Mouse (Mus musculus) G1E (cell line): ENCODE data around the gene Setx. TPM values are rescaled to one million over a fixed set of nuclear protein-coding genes. Genes with fewer than 3 reads are reported as not detected.

Experiments used
- ATAC-seq: 2 replicates; pipeline ENCODE4 v1.8.0; 2016; ENCODE audit warnings: mild to moderate bottlenecking; ENCODE audit not compliant: insufficient number of reproducible peaks, poor library complexity, low FRiP score, severe bottlenecking; ENCODE audit errors: extremely low read depth
- DNase-seq: peaks from one replicate; pipeline ENCODE4 v3.0.0; 2012; ENCODE audit warnings: low spot score
- H3K27me3 ChIP-seq: 2 replicates; pipeline ENCODE4 v1.6.1; 2012; ENCODE audit warnings: mild to moderate bottlenecking, low read length, inconsistent platforms; ENCODE audit not compliant: insufficient read depth
- H3K36me3 ChIP-seq: replicated peaks from 2 replicates; pipeline ENCODE3; 2012; ENCODE audit warnings: mild to moderate bottlenecking, inconsistent platforms
- H3K4me1 ChIP-seq: 2 replicates; pipeline ENCODE4 v1.6.1; 2012; ENCODE audit warnings: low read depth, low read length, inconsistent platforms, mixed read lengths; ENCODE audit not compliant: insufficient read depth
- H3K4me3 ChIP-seq: 2 replicates; pipeline ENCODE4 v1.5.1; 2012; ENCODE audit warnings: low read depth, mild to moderate bottlenecking, inconsistent platforms, low read length, moderate library complexity, mixed read lengths
- H3K9me3 ChIP-seq: replicated peaks from 2 replicates; pipeline ENCODE4 v1.6.1; 2012; ENCODE audit warnings: inconsistent platforms
- CTCF ChIP-seq: IDR thresholded peaks from 2 replicates; pipeline ENCODE4 v1.5.1; 2012; ENCODE audit warnings: low read depth, low read length, inconsistent platforms, mixed read lengths
- GATA1 ChIP-seq: IDR thresholded peaks from 2 replicates; pipeline ENCODE4 v1.6.1; 2012; ENCODE audit warnings: borderline replicate concordance, low read length, inconsistent platforms, mixed read lengths
- GATA2 ChIP-seq: IDR thresholded peaks from 2 replicates; pipeline ENCODE4 v1.6.1; 2012; ENCODE audit warnings: low read depth, low read length, inconsistent platforms, borderline replicate concordance
- POLR2AphosphoS5 ChIP-seq: IDR thresholded peaks from 2 replicates; pipeline ENCODE4 v1.6.1; 2012; ENCODE audit warnings: low read depth, low read length, inconsistent platforms; ENCODE audit not compliant: insufficient replicate concordance
- TAL1 ChIP-seq: conservative IDR thresholded peaks from 2 replicates; pipeline ENCODE4 v1.6.1; 2012; ENCODE audit warnings: low read depth, low read length, inconsistent platforms, mixed read lengths
- polyA plus RNA-seq: library from polyadenylated mRNA; stranded (reverse); fragments of >175 nt; gene quantifications from 2 replicates; pipeline ENCODE4 v1.2.3, GENCODE M21; 2012
- total RNA-seq, 2 experiments: library from RNA; stranded (forward) in 1 of 2; stranded (reverse) in 1 of 2; fragments of 200-1000 nt in 1 of 2; fragments of >200 nt in 1 of 2; fragmentation: Nextera tagmentation in 1 of 2; gene quantifications; 2 replicates each; pipeline ENCODE4 v1.2.3; 2014 to 2017

Gene Setx
- total and polyA plus RNA-seq, 3 experiments, result 7.3 to 72.9 (median 47.0) TPM

GRCm38 (mm10) chr2:29130118-29130899 lies 6.3 kb downstream of the Setx start:
- no peak for ATAC-seq
- H3K9me3 ChIP-seq, result no peaks in the 10 kb centered on the region
- TF ChIP-seq TAL1, result no peak
- TF ChIP-seq CTCF, result no peak
- TF ChIP-seq GATA2, result no peak
- TF ChIP-seq POLR2AphosphoS5, result no peak
- no peak for TF ChIP-seq GATA1
- no peaks in the 10 kb centered on the region for H3K27me3 ChIP-seq
- peaks cover 11% of the 10 kb centered on the region for H3K4me1 ChIP-seq
- H3K36me3 ChIP-seq, result peaks cover 76% of the 10 kb centered on the region
- DNase-seq, result no peak
- H3K4me3 ChIP-seq, result no peak overlapping the region

DNA sequence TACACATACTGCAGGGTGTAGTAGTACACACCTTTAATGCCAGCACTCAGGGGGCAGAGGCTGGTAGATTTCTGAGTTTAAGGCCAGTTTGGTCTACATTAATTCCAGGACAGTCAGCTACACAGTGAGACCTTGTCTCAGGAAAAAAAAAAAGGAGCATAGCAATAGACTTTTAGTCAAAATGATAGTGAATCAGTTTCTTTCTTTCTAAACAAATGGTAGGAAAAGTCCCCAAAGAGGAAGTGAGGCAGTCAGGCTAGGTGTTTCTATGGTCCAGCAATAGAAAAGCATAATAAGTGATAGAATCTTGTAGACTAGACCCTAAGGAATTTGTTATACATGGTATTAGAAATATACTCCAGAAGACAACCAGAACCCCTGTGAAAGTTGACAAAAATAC lies 11.2 kb downstream of the Setx start:
- no peak overlapping the region for H3K4me3 ChIP-seq
- peaks cover 77% of the 10 kb centered on the region for H3K36me3 ChIP-seq
- TF ChIP-seq CTCF, result no peak
- no peak for TF ChIP-seq TAL1
- no peak for TF ChIP-seq GATA2
- TF ChIP-seq GATA1, result no peak
- no peak for TF ChIP-seq POLR2AphosphoS5
- no peaks in the 10 kb centered on the region for H3K4me1 ChIP-seq
- H3K9me3 ChIP-seq, result no peaks in the 10 kb centered on the region
- H3K27me3 ChIP-seq, result no peaks in the 10 kb centered on the region
- ATAC-seq (no peak), DNase-seq (no peak)

DNA sequence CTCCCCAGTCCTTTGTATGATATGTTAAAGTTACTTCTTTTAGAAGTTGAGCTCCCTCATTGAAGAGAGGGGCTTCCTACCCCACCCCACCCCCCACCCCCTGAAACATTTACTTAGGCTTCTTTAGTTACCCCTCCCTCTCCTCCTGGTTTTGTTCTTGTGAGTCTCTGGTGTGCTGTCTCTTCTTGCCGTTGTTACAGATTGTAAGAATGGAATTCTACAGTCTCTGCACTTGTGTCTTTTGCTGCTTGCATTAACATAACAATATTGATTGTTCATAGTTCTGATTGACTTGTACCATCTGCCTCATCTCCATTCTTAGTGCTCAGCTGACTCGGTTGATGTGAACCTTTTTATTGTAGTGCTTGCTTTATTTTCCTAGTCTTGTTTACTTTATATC lies 28.0 kb downstream of the Setx start:
- DNase-seq (no peak), ATAC-seq (no peak)
- Histone ChIP-seq H3K36me3 (peaks cover 94% of the 10 kb centered on the region), H3K9me3 (no peaks in the 10 kb centered on the region), H3K27me3 (no peaks in the 10 kb centered on the region), H3K4me3 (no peak overlapping the region), H3K4me1 (no peaks in the 10 kb centered on the region)
- TF ChIP-seq CTCF, result no peak
- TF ChIP-seq GATA1, result no peak
- TF ChIP-seq GATA2, result no peak
- TF ChIP-seq TAL1, result no peak
- TF ChIP-seq POLR2AphosphoS5, result no peak

GRCm38 (mm10) chr2:29168067-29168466 lies 44.1 kb downstream of the Setx start:
- no peak for ATAC-seq
- H3K36me3 ChIP-seq, result peaks cover 77% of the 10 kb centered on the region
- TF ChIP-seq TAL1 (no peak), GATA2 (no peak), CTCF (no peak), GATA1 (no peak), POLR2AphosphoS5 (no peak)

GRCm38 (mm10) chr2:29174887-29175286 lies 50.9 kb downstream of the Setx start:
- Histone ChIP-seq H3K4me3 (no peak overlapping the region), H3K36me3 (peaks cover 88% of the 10 kb centered on the region), H3K4me1 (peaks cover 9% of the 10 kb centered on the region), H3K27me3 (no peaks in the 10 kb centered on the region; the same call in 1 of the 2 replicates), H3K9me3 (no peaks in the 10 kb centered on the region)
- ATAC-seq (no peak), DNase-seq (no peak)
- TF ChIP-seq GATA2 (no peak), POLR2AphosphoS5 (no peak)

More at GRCm38 (mm10) chr2:29168067-29168466, 44.1 kb downstream of the Setx start:
- H3K4me3 ChIP-seq, result no peak overlapping the region
- no peaks in the 10 kb centered on the region for H3K27me3 ChIP-seq
- H3K9me3 ChIP-seq, result no peaks in the 10 kb centered on the region
- DNase-seq, result no peak
- H3K4me1 ChIP-seq, result no peaks in the 10 kb centered on the region

DNA sequence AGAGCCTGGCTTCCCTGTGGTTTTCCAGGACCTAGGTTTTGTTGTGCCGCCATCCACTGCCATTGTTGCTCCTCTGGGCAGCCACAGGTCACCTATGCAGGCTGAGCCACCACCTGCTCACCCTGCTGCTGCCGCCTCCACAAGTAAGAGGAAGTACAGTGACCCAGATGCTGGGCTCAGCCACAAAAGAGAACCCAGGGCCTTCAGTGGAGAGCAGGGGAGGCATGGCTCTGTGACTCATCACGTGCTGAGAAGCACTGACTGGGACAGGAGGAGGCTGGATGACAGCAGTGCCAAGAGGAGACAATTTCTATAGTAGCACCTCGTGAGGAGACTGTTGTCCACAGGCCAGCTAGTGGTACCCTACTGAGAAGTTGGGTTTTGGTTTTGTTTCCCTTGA lies 55.8 kb downstream of the Setx start:
- TF ChIP-seq CTCF, result no peak
- TF ChIP-seq TAL1, result no peak
- no peak for TF ChIP-seq GATA1
- TF ChIP-seq POLR2AphosphoS5, result no peak
- no peak for TF ChIP-seq GATA2
- H3K9me3 ChIP-seq, result no peaks in the 10 kb centered on the region
- DNase-seq, result no peak
- peaks cover 6% of the 10 kb centered on the region; the same call in 1 of the 2 replicates for H3K4me1 ChIP-seq
- H3K4me3 ChIP-seq, result no peak overlapping the region
- peaks cover 72% of the 10 kb centered on the region for H3K36me3 ChIP-seq
- H3K27me3 ChIP-seq, result no peaks in the 10 kb centered on the region; the same call in 1 of the 2 replicates
- no peak for ATAC-seq

DNA sequence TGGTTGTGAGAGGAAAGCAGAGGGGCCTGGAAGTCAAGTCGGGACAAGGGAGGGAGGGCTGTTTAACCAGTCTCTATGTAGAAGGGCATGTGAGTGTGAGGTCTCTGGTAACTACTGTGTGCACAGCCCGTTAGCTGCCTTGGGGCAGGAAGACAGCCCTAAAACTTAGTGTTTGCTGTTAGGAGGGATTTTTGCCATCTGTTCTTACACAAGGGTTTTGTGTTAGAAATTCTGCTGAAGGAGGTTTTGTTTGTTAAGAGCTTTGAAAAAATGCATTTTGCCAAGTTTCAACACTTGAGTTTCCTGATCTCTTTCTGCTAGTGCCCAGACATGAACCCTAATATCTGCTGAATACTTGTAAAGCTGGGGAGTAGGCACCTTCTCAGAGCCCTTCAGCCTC lies 57.1 kb downstream of the Setx start:
- no peak for TF ChIP-seq POLR2AphosphoS5
- no peak for TF ChIP-seq CTCF
- ATAC-seq, result no peak
- peaks cover 64% of the 10 kb centered on the region for H3K36me3 ChIP-seq

More for the DNA sequence above, 57.1 kb downstream of the Setx start:
- H3K9me3 ChIP-seq, result no peaks in the 10 kb centered on the region
- peaks cover 2% of the 10 kb centered on the region for H3K27me3 ChIP-seq
- no peak for DNase-seq
- H3K4me3 ChIP-seq, result no peak overlapping the region
- peaks cover 6% of the 10 kb centered on the region; the same call in 1 of the 2 replicates for H3K4me1 ChIP-seq
